Mouse (Mus musculus): ENCODE results near the gene Tmem163.

- no peak for TF ChIP-seq POLR2A (IDR thresholded peaks at IDR 0.05; ENCODE audit: extremely low read depth, insufficient read depth, low read length)
- TF ChIP-seq CTCF (IDR thresholded peaks at IDR 0.05; ENCODE audit: low read depth, low read length) = no peak
Observed at GRCm38 (mm10) chr1:127484188-127484587, 195.2 kb downstream of the Tmem163 start.
